Mouse (Mus musculus): Measurements from ENCODE around the gene Gm44790. TPM values are rescaled to one million over a fixed set of nuclear protein-coding genes. Genes with fewer than 3 reads are reported as not detected.

Gm44790 gene
- total and polyA plus RNA-seq, 3 experiments = 0.29 to 0.77 TPM; not detected in 1

GRCm38 (mm10) chr6:86437711-86438110 is 11.3 kb downstream of the Gm44790 start:
- H3K36me3 ChIP-seq (ENCODE audit: control insufficient read depth in 1 of 2, insufficient read depth in 2 of 2, low read length in 2 of 2) = peaks cover 0 to 15% of the 10 kb centered on the region in 2 experiments; a peak in 2 of 4 replicates
- TF ChIP-seq UBTF (IDR thresholded peaks at IDR 0.05; ENCODE audit: borderline replicate concordance, insufficient read depth, low read depth, low read length) (no peak), HCFC1 (IDR thresholded peaks at IDR 0.05; ENCODE audit: low read depth, low read length) (no peak), GATA1 (IDR thresholded peaks at IDR 0.05; ENCODE audit: low read depth, low read length) (no peak), BHLHE40 (IDR thresholded peaks at IDR 0.05; ENCODE audit: borderline replicate concordance, low read depth, low read length) (no peak), SIN3A (IDR thresholded peaks at IDR 0.05; ENCODE audit: low read length) (no peak), ZC3H11A (IDR thresholded peaks at IDR 0.05; ENCODE audit: low read depth, low read length) (peak; percentile 22; the same call in 1 of the 2 replicates), MAZ (IDR thresholded peaks at IDR 0.05; ENCODE audit: low read depth, low read length) (no peak), ZMIZ1 (IDR thresholded peaks at IDR 0.05; ENCODE audit: low read depth, low read length) (no peak), EP300 (IDR thresholded peaks at IDR 0.05; ENCODE audit: low read depth in 1 of 2, low read length in 2 of 2) (no peak), NELFE (IDR thresholded peaks at IDR 0.05; ENCODE audit: low read depth, low read length) (no peak; the same call in none of the 2 replicates), ZNF384 (IDR thresholded peaks at IDR 0.05; ENCODE audit: low read depth, low read length) (no peak), MAX (IDR thresholded peaks at IDR 0.05; ENCODE audit: low read length) (no peak), NRF1 (IDR thresholded peaks at IDR 0.05; ENCODE audit: insufficient read depth, low read depth, low read length, poor library complexity, severe bottlenecking) (no peak), GABPA (IDR thresholded peaks at IDR 0.05; ENCODE audit: low read depth, low read length) (no peak), SMC3 (IDR thresholded peaks at IDR 0.05; ENCODE audit: low read depth, low read length) (peak; percentile 51), ELF1 (IDR thresholded peaks at IDR 0.05; ENCODE audit: low read depth, low read length) (no peak), MYC (IDR thresholded peaks at IDR 0.05; ENCODE audit: low read depth, low read length) (peak; percentile 71; the same call in 1 of the 2 replicates), USF2 (IDR thresholded peaks at IDR 0.05; ENCODE audit: borderline replicate concordance in 1 of 2, insufficient read depth in 1 of 2, low read depth in 1 of 2, low read length in 2 of 2) (no peak), ZKSCAN1 (IDR thresholded peaks at IDR 0.05; ENCODE audit: low read depth, low read length) (no peak), POLR2AphosphoS5 (IDR thresholded peaks at IDR 0.05; ENCODE audit: borderline replicate concordance, low read depth, low read length) (no peak), CHD1 (IDR thresholded peaks at IDR 0.05; ENCODE audit: low read depth, low read length) (0 out of 2 replicates have a peak, but pooled peaks have one; percentile 30), POLR2AphosphoS2 (IDR thresholded peaks at IDR 0.05; ENCODE audit: low read length) (no peak), KAT2A (conservative IDR thresholded peaks at IDR 0.05; ENCODE audit: low read depth, low read length) (no peak), MYB (IDR thresholded peaks at IDR 0.05; ENCODE audit: low read depth, low read length) (no peak), RCOR1 (IDR thresholded peaks at IDR 0.05; ENCODE audit: low read depth, low read length) (no peak), JUND (IDR thresholded peaks at IDR 0.05; ENCODE audit: low read depth, low read length) (no peak), TCF12 (IDR thresholded peaks at IDR 0.05; ENCODE audit: low read depth, low read length) (0 out of 2 replicates have a peak, but pooled peaks have one; percentile 9), MAFK (IDR thresholded peaks at IDR 0.05; ENCODE audit: borderline replicate concordance, low read depth, low read length) (no peak), ETS1 (IDR thresholded peaks at IDR 0.05; ENCODE audit: low read depth, low read length) (no peak), TAL1 (IDR thresholded peaks at IDR 0.05; ENCODE audit: low read length) (no peak), MEF2A (IDR thresholded peaks at IDR 0.05; ENCODE audit: extremely low read depth, insufficient replicate concordance, low read depth, low read length, poor library complexity, severe bottlenecking) (no peak), E2F4 (IDR thresholded peaks at IDR 0.05; ENCODE audit: borderline replicate concordance, low read depth, low read length) (no peak), MXI1 (IDR thresholded peaks at IDR 0.05; ENCODE audit: low read depth, low read length) (peak; percentile 89), USF1 (IDR thresholded peaks at IDR 0.05; ENCODE audit: low read depth, low read length) (0 out of 2 replicates have a peak, but pooled peaks have one; percentile 22), RAD21 (IDR thresholded peaks at IDR 0.05; ENCODE audit: low read depth, low read length) (no peak; the same call in 1 of the 2 replicates), CHD2 (IDR thresholded peaks at IDR 0.05; ENCODE audit: low read length) (no peak), CTCF (IDR thresholded peaks at IDR 0.05 in 2 of 3, conservative IDR thresholded peaks at IDR 0.05 in 1 of 3; ENCODE audit: control insufficient read depth in 1 of 3, insufficient read depth in 1 of 3, low read depth in 2 of 3, low read length in 3 of 3, poor library complexity in 1 of 3, severe bottlenecking in 1 of 3) (peak; percentile 40 to 62 (median 61))

More at GRCm38 (mm10) chr6:86437711-86438110, 11.3 kb downstream of the Gm44790 start:
- peak; percentile 86 for DNase-seq (ENCODE audit: low read depth, low spot score)
- peaks cover 15% of the 10 kb centered on the region for H3K79me2 ChIP-seq (ENCODE audit: control insufficient read depth, insufficient read depth, low read length, poor library complexity)
- H3K4me3 ChIP-seq (ENCODE audit: control insufficient read depth in 1 of 2, insufficient read depth in 1 of 2, low read depth in 2 of 2, low read length in 2 of 2) = peak overlapping the region; percentile 66 to 99
- peak overlapping the region; percentile 100 for H3K27ac ChIP-seq (ENCODE audit: control insufficient read depth, low read depth, low read length)
- H3K9ac ChIP-seq (ENCODE audit: control insufficient read depth, low read depth, low read length, poor library complexity, severe bottlenecking) = peak overlapping the region; percentile 99
- peaks cover 0 to 10% of the 10 kb centered on the region in 2 experiments; a peak in 2 of 4 replicates for H3K4me1 ChIP-seq (ENCODE audit: control insufficient read depth in 1 of 2, insufficient read depth in 2 of 2, low read length in 2 of 2)
- no peaks in the 10 kb centered on the region for H3K27me3 ChIP-seq (ENCODE audit: control insufficient read depth in 1 of 2, insufficient read depth in 2 of 2, low read length in 2 of 2)
- no peaks in the 10 kb centered on the region for H3K9me3 ChIP-seq (replicated peaks; ENCODE audit: insufficient read depth, low read length)
